Mouse (Mus musculus): ENCODE measurements at regions not wholly inside any gene's neighbourhood (a gene's known extent, or its start where the extent isn't known, plus 50 kb on each side); places are given as distances from the start of the nearest gene placed in this dataset.

GRCm38 (mm10) chr6:98769322-98769721 is 426.8 kb upstream of the Gm765 start:
- TF ChIP-seq POLR2A (IDR thresholded peaks at IDR 0.05; ENCODE audit: control insufficient read depth, extremely low read depth, insufficient read depth, low read length, poor library complexity), result no peak
- no peak for TF ChIP-seq CTCF (IDR thresholded peaks at IDR 0.05; ENCODE audit: borderline replicate concordance, control insufficient read depth, extremely low read depth, insufficient read depth, low read length, poor library complexity)

All from thymus, adult 2 months (tissue).